Mouse (Mus musculus) left cerebral cortex, adult 18-20 months (tissue): ENCODE data around the gene Cox8c. TPM values are rescaled to one million over a fixed set of nuclear protein-coding genes. Genes with fewer than 3 reads are reported as not detected.

Source experiments
- DNase-seq, 2 experiments: peaks; one replicate each; pipeline ENCODE4 v3.0.0; 2021 to 2022; ENCODE audit warnings: low spot score in 2 of 2, mixed read lengths in 1 of 2
- long read RNA-seq, 2 experiments: library from polyadenylated mRNA; stranded (forward); transcript quantifications; one replicate each; pipeline ENCODE4 v2.0.0; 2021
- total RNA-seq, 2 experiments: library from RNA; stranded (reverse); gene quantifications; 2 replicates each; pipeline ENCODE4 v1.2.3; 2021

Cox8c gene
- total RNA-seq = not detected
- long read RNA-seq, experiment 1 = 0 reads
- long read RNA-seq, experiment 2 = 0 reads

GRCm38 (mm10) chr12:102899091-102899490 lies at the start of gene Cox8c:
Gene Cox8c (plus strand): TSS chr12:102899316.
- no peak for DNase-seq

GRCm38 (mm10) chr12:102860806-102861205 lies 38.3 kb upstream of the Cox8c start:
- no peak for DNase-seq

- no peak for DNase-seq
Measured at GRCm38 (mm10) chr12:102869802-102870201, 29.3 kb upstream of the Cox8c start.

GRCm38 (mm10) chr12:102870527-102870926 lies 28.6 kb upstream of the Cox8c start:
- DNase-seq = no peak

GRCm38 (mm10) chr12:102877301-102878030 lies 21.6 kb upstream of the Cox8c start:
- DNase-seq = peak; percentile 33 to 36

- peak; percentile 93 to 97 for DNase-seq
Measured at GRCm38 (mm10) chr12:102878031-102878823, 20.9 kb upstream of the Cox8c start, which contains the start of gene Btbd7. Gene Btbd7 (minus strand): TSS chr12:102878471.

- no peak for DNase-seq
Measured at GRCm38 (mm10) chr12:102878901-102879300, 20.2 kb upstream of the Cox8c start.

- DNase-seq = peak; percentile 45 to 60
Measured at GRCm38 (mm10) chr12:102885735-102886134, 13.4 kb upstream of the Cox8c start.

- DNase-seq = no peak
Measured at GRCm38 (mm10) chr12:102887366-102887765, 11.8 kb upstream of the Cox8c start.

GRCm38 (mm10) chr12:102888568-102888967 lies 10.5 kb upstream of the Cox8c start:
- no peak for DNase-seq

- DNase-seq = no peak
Measured at GRCm38 (mm10) chr12:102908191-102908590, 9.1 kb downstream of the Cox8c start.

GRCm38 (mm10) chr12:102916073-102916472 lies 17.0 kb downstream of the Cox8c start:
- DNase-seq = no peak

- DNase-seq = no peak
Measured at GRCm38 (mm10) chr12:102929764-102930163, 30.6 kb downstream of the Cox8c start.

GRCm38 (mm10) chr12:102930335-102930734 lies 31.2 kb downstream of the Cox8c start:
- DNase-seq = no peak

GRCm38 (mm10) chr12:102930789-102931188 lies 31.7 kb downstream of the Cox8c start:
- no peak for DNase-seq

GRCm38 (mm10) chr12:102935892-102936291 lies 36.8 kb downstream of the Cox8c start:
- no peak for DNase-seq

GRCm38 (mm10) chr12:102945571-102945970 lies 46.5 kb downstream of the Cox8c start:
- no peak for DNase-seq

GRCm38 (mm10) chr12:102947826-102948225 lies 48.7 kb downstream of the Cox8c start:
- no peak for DNase-seq

- DNase-seq = peak; percentile 79 to 88
Measured at GRCm38 (mm10) chr12:102948778-102949394, 49.8 kb downstream of the Cox8c start, which contains the start of gene Unc79. Gene Unc79 (plus strand): TSS chr12:102948859.

GRCm38 (mm10) chr12:102949395-102950208 lies 50.5 kb downstream of the Cox8c start:
- peak; percentile 74 to 83 for DNase-seq
